In the genomic region with DNA sequence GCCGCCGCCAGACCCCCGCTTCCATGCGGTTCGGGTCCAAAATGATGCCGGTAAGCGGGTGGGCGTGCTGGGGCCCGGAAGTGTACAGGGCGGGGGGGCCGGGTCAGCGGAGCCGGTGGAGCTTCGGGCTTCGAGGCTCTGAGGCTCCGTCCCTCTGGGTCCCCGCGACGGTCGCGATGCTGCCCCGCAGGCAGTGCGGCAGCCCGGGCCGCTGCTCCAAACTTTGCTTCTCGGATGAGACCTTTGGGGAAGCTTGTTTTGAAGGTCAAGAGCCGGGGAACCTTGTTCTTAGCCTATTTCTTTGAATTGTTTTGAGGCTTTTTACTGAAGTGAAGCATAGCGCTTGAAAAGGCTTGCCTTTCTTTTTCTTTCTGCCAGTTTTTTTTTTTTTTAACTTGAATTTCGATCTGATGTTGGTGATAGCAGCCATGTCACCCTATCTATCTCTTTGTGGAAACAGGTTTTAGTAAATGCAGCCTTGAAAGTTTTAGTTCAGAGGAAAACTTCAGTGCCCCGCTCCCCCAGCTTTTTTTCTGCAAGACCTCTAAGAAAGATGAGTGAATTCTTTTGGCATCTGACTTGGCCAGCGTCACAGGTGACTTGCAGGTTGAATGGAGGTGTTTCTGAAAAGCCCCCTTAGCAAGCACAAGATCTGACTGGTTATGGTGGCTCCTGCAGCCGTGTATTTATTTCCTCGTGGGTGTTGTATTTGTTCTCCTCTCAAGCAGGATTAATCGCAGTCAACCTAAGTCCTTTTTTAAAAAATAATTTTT, we compare ENCODE assay signal across 8 mouse cellular contexts. TPM values are rescaled to one million over a fixed set of nuclear protein-coding genes. Genes with fewer than 3 reads are reported as not detected.
DNase-seq lines count a peak whose midpoint lies in the region; ATAC-seq and TF ChIP-seq lines count a peak whose summit lies in the region.

No protein-coding gene starts in this region.

- peak overlapping the region; percentile 99 for H3K9ac ChIP-seq in forebrain, embryonic 15.5 days (replicated peaks)
- H3K9ac ChIP-seq in midbrain, embryonic 12.5 days (replicated peaks) = peak overlapping the region; percentile 89

- H3K4me3 ChIP-seq in forebrain, embryonic 15.5 days = peak overlapping the region; percentile 96
- peak overlapping the region; percentile 72 for H3K4me3 ChIP-seq in midbrain, embryonic 12.5 days

- H3K4me1 ChIP-seq in forebrain, embryonic 15.5 days = peaks cover 40% of the 10 kb centered on the region
- peaks cover 33% of the 10 kb centered on the region for H3K4me1 ChIP-seq in midbrain, embryonic 12.5 days

- no peaks in the 10 kb centered on the region for H3K9me3 ChIP-seq in forebrain, embryonic 15.5 days
- H3K9me3 ChIP-seq in midbrain, embryonic 12.5 days = no peaks in the 10 kb centered on the region

- peak overlapping the region; percentile 98 for H3K27ac ChIP-seq in forebrain, embryonic 15.5 days (replicated peaks)
- peak overlapping the region; percentile 94 for H3K27ac ChIP-seq in midbrain, embryonic 12.5 days (replicated peaks)

- no peaks in the 10 kb centered on the region for H3K27me3 ChIP-seq in forebrain, embryonic 15.5 days
- no peaks in the 10 kb centered on the region for H3K27me3 ChIP-seq in midbrain, embryonic 12.5 days

- WGBS in forebrain, embryonic 15.5 days = 1% methylated on average over 32 of the region's 34 CpGs
- 2% methylated on average over 34 of the region's 34 CpGs for WGBS in midbrain, embryonic 12.5 days

- H3K4me2 ChIP-seq in forebrain, embryonic 15.5 days (replicated peaks) = peak overlapping the region; percentile 73
- peak overlapping the region; percentile 68 for H3K4me2 ChIP-seq in midbrain, embryonic 12.5 days (replicated peaks)

- TF ChIP-seq CTCF in brain, embryonic 14.5 days (IDR thresholded peaks at IDR 0.05; ENCODE audit: borderline replicate concordance, extremely low read depth, insufficient read depth, insufficient read length) = no peak

- peak; percentile 40 for DNase-seq in right cerebral cortex, postnatal 14 days
- no peak for DNase-seq in right cerebral cortex, postnatal 36 days (ENCODE audit: low spot score in 2 of 2)
- peak; percentile 48 for DNase-seq in brain, embryonic 14.5 days (ENCODE audit: low read depth)
- DNase-seq in kidney, postnatal 4 days = peak; percentile 9 to 41
- DNase-seq in thymus, postnatal 14 days = peak; percentile 28
- DNase-seq in right cerebral cortex, postnatal 10 days (ENCODE audit: low spot score in 2 of 2) = no peak

- no peak for TF ChIP-seq POLR2A in brain, embryonic 14.5 days (IDR thresholded peaks at IDR 0.05; ENCODE audit: borderline replicate concordance, extremely low read depth, insufficient read depth, insufficient read length, poor library complexity, severe bottlenecking)

- no peaks in the 10 kb centered on the region for H3K36me3 ChIP-seq in forebrain, embryonic 15.5 days
- no peaks in the 10 kb centered on the region for H3K36me3 ChIP-seq in midbrain, embryonic 12.5 days

- ATAC-seq in forebrain, embryonic 15.5 days (replicated peaks) = peak; percentile 59
- peak; percentile 70 for ATAC-seq in midbrain, embryonic 12.5 days (ENCODE audit: low FRiP score, low read depth)

RNA-seq across cellular contexts. Expression of a gene that starts 0.6 kb away (rescaled TPM):
- 32.0 and 34.8 TPM in 2 replicates for polyA plus RNA-seq in brain, embryonic 14.5 days (2012; rRNA removed)
- polyA plus RNA-seq in forebrain, embryonic 15.5 days (2015; fragmentation: Nextera tagmentation; extraction: Ambion mirVana) = 26.5 and 26.9 TPM in 2 replicates
- 29.6 and 35.2 TPM in 2 replicates for polyA plus RNA-seq in midbrain, embryonic 12.5 days (2016; fragmentation: Nextera tagmentation; extraction: Ambion mirVana)

Comparison
In these comparisons a context has a peak if more than half of its experiments do, and no peak if none do; other contexts are left out.
1. DNase-seq: peak in right cerebral cortex, postnatal 14 days (single experiment), brain, embryonic 14.5 days (single experiment), kidney, postnatal 4 days (2 of 2) and thymus, postnatal 14 days (single experiment); none in right cerebral cortex, postnatal 36 days (0 of 2) and right cerebral cortex, postnatal 10 days (0 of 2).